Comparison of ENCODE assay signal across 1 mouse cellular context in genomic region chr7:109719286-109719685, GRCm38 (mm10).
A peak's percentile ranks its signal among the peaks of the same experiment; 100 is the strongest.
TF ChIP-seq lines count a peak whose summit lies in the region.

No protein-coding gene starts in this region.

TF ChIP-seq in CH12.LX, 34 proteins besides CTCF, POLR2A, EP300 and RAD21 (continued from another document):
- TF ChIP-seq MAZ (IDR thresholded peaks at IDR 0.05; ENCODE audit: low read depth, low read length) (no peak), ZC3H11A (IDR thresholded peaks at IDR 0.05; ENCODE audit: low read depth, low read length) (0 out of 2 replicates have a peak, but pooled peaks have one; percentile 23), IRF4 (IDR thresholded peaks at IDR 0.05; ENCODE audit: low read depth, low read length) (0 out of 2 replicates have a peak, but pooled peaks have one; percentile 16), CHD1 (IDR thresholded peaks at IDR 0.05; ENCODE audit: low read depth, low read length) (no peak), PAX5 (IDR thresholded peaks at IDR 0.05; ENCODE audit: low read length) (no peak), ZNF384 (IDR thresholded peaks at IDR 0.05; ENCODE audit: low read depth, low read length) (no peak), ETS1 (conservative IDR thresholded peaks at IDR 0.05; ENCODE audit: low read depth, low read length) (no peak), KAT2A (IDR thresholded peaks at IDR 0.05; ENCODE audit: insufficient replicate concordance, low read length) (no peak), RCOR1 (conservative IDR thresholded peaks at IDR 0.05; ENCODE audit: low read depth, low read length) (no peak), SIN3A (IDR thresholded peaks at IDR 0.05; ENCODE audit: low read length) (no peak), MAX (IDR thresholded peaks at IDR 0.05; ENCODE audit: low read length) (no peak), ELF1 (IDR thresholded peaks at IDR 0.05; ENCODE audit: low read depth, low read length) (no peak), ZKSCAN1 (IDR thresholded peaks at IDR 0.05; ENCODE audit: borderline replicate concordance, low read depth, low read length) (no peak), NRF1 (IDR thresholded peaks at IDR 0.05; ENCODE audit: low read depth, low read length) (no peak), POLR2AphosphoS2 (IDR thresholded peaks at IDR 0.05; ENCODE audit: low read depth, low read length) (no peak), ZMIZ1 (IDR thresholded peaks at IDR 0.05; ENCODE audit: low read depth, low read length) (no peak)
